Mouse (Mus musculus): ENCODE results near the gene Hfe. TPM values are rescaled to one million over a fixed set of nuclear protein-coding genes. Genes with fewer than 3 reads are reported as not detected.
A peak's percentile ranks its signal among the peaks of the same experiment; 100 is the strongest.
"Not testable (repeated sequence)": the region's sequence is repeated elsewhere in the genome, so short reads cannot be mapped to it uniquely, and the experiment has no call there.

Hfe gene
- total RNA-seq, 2 experiments from 2014 or later, result 2.4 to 3.7 TPM

DNA sequence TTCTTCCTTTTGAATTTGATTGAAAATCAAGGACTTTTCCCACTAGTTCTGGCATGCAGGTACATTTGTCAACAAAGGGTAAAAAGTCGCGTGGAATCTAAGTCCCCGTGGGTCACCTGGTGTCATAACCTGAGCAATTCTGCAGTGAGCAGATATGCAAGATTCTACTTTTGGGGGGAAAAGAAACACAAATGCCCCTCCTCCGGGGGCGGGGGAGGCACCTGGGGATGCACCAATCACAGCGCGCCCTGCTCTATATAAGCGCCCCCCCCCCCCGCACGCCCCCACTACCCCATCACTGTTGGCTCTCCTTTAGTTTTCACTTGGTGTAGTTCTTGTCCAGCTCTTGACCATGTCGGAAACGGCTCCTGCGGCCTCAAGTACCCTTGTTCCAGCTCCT lies 15.1 kb downstream of the Hfe start, which contains the start of gene Hist1h1t:
TSS of gene Hist1h1t (plus strand) at position 301 of the 400 bp plus-strand sequence.
- intact Hi-C loops (cut with DNase I), result loop anchor here (5.0 kb wide), 2 partner anchors 73 to 1653 kb away; partner anchors contain the start of genes Hist1h1e, Hist1h2ag, Hist1h2be and Hist1h2bj
- no peak for DNase-seq (ENCODE audit: low spot score in 2 of 2)

DNA sequence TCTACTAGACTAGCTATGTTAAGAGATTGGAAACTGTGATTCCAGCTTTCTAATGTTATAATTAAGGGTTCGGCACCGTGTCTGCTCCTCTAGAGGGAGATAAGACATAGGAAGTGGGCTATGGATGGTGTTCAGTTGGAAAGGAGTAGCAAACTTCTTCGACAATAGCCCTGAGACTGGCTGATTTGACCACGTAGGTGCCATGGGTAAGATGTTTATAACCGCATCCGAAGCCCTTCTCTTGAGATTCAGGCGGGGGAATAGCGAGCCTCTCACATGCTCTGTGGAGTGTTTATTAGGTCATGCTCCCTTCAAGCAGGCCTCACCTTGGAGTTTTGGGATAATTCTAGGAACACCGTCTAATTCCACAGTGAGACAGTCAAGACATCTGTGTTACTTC lies 15.7 kb downstream of the Hfe start:
- intact Hi-C loops (cut with DNase I), result loop anchor here (5.0 kb wide), 2 partner anchors 73 to 1653 kb away; partner anchors contain the start of genes Hist1h1e, Hist1h2ag, Hist1h2be and Hist1h2bj
- no peak for DNase-seq (ENCODE audit: low spot score in 2 of 2)

DNA sequence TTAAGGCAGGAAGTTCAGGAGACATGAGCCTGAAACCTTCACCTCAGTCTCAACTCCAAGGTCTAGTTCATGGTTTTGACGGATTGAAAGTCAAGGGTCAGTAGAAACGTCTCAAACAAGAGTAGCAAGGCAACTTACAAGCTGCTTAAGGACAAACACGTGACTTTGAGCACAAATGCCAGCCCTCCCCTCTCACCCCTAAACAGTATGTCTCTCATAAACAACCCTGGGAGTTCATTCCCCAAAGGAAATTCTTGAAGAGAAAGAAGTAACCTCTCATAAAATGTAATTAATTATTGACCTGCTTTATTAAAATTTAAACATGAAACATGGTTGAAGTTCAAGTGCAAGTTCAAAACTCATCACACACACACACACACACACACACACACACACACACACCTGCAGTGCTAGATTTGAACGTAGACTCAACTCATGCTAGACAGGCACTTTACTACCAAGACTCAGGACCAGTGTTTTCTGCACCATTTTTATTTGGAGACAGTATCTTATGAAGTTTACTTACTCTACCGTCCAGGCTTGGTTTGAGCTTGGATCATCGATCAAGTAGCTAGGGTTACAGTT lies 16.7 kb downstream of the Hfe start:
- DNase-seq (ENCODE audit: low spot score in 2 of 2), result no peak
- intact Hi-C loops (cut with DNase I), result no loop called here

DNA sequence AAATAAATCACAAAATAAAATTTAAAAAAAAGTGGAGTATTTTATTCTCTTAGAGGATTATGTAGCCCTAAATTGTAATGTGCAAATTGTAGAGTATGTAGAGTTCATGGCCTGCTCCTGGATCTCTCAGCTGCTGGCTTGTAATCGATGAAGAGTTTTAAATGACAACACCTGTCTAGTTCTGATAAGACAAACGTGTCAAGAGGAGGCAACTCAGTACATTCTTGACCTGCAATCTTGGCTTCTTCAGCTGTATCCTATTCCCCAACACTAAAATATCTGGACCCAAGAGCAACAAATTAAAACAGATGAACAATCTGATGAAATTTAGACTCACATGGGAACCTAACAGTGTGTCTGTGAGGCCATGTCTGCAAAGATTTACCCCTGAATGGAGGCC lies 21.2 kb downstream of the Hfe start:
- intact Hi-C loops (cut with DNase I), result loop anchor here (10.0 kb wide), 1 partner anchor 1965 kb away; the partner anchor contains the start of gene Hist1h2bm
- no peak for DNase-seq (ENCODE audit: low spot score in 2 of 2)

DNA sequence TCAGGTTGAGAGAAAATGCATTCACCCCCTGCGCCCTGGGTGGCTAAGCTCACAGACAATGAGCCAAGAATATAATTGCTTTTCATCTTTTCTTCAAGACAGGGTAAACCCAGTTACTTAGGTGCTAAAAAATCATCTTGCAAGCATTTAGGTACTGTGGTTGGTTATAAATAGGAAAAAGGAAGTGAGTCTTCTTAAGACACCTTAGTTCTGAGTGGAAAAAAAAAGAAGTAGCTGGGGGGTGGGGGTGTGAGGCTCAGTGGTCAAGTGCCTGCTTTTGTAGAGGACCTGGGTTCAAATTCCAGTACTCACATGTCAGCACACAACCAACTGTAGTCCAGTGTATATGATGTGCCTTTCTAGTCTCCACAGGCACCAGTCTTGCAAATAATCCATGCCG lies 21.7 kb downstream of the Hfe start:
- DNase-seq (ENCODE audit: low spot score in 2 of 2), result no peak
- intact Hi-C loops (cut with DNase I), result loop anchor here (10.0 kb wide), 1 partner anchor 1964 kb away; the partner anchor contains the start of gene Hist1h2bm

DNA sequence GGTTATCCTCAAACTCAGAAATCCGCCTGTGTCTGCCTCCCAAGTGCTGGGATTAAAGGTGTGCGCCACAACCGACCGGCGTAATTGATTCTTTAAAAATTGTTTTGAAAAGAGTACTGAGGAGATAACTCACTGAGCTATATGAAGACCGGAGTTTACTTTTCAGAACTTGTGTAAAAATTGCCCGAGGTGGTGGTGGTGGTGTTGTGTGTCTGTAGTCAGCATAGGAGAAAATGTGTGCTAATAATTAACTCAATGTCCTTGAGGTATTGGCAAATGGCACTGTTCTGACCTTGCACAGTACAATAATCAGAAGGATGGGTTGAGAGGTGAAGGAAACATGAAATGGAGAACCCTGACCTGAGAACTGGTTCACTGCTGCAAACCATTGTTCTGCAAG lies 22.7 kb downstream of the Hfe start:
- DNase-seq (ENCODE audit: low spot score in 2 of 2), result no peak
- intact Hi-C loops (cut with DNase I), result loop anchor here (10.0 kb wide), 1 partner anchor 1963 kb away; the partner anchor contains the start of gene Hist1h2bm

DNA sequence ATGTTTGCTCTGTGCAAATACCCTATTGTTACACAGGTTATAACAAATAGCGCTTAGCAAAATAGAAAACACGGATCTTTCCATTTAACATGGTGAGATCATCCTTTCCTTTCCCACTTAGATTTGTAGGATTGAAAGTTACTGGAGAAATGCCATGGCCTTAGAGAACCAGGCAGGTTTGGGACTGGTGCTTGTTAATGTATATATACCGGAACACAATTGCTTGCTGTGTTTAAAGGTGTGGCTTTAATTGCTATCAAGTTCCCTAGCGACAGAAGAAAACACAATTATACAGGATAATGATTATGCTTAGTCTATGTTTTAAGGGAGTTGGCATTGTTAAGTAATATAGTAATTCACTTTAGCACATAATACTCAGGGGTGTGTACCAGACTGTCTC lies 23.5 kb downstream of the Hfe start:
- no peak for DNase-seq (ENCODE audit: low spot score in 2 of 2)
- intact Hi-C loops (cut with DNase I), result loop anchor here (10.0 kb wide), 1 partner anchor 1962 kb away; the partner anchor contains the start of gene Hist1h2bm

DNA sequence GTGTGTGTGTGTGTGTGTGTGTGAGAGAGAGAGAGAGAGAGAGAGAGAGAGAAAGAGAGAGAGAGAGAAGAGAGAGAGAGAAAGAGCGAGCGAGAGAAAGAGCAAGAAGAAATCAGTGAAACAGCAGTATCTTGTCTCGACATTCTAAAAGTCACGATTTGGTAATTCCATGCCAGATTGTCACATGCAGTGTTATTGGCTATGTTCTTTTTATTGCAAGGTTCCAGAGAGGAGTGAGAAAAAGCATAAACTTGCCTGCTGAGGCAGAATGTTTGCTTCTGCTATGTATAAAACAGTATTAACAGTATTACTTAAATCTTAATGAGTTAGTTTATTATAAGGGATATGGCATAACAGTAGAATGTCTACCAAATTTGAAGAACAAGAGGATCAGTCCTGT lies 24.7 kb downstream of the Hfe start:
- DNase-seq (ENCODE audit: low spot score in 2 of 2), result no peak
- intact Hi-C loops (cut with DNase I), result loop anchor here (2.0 to 10.0 kb wide), 2 partner anchors 13 to 1961 kb away; partner anchors contain the start of genes Hist1h2bm and Hist1h4c

DNA sequence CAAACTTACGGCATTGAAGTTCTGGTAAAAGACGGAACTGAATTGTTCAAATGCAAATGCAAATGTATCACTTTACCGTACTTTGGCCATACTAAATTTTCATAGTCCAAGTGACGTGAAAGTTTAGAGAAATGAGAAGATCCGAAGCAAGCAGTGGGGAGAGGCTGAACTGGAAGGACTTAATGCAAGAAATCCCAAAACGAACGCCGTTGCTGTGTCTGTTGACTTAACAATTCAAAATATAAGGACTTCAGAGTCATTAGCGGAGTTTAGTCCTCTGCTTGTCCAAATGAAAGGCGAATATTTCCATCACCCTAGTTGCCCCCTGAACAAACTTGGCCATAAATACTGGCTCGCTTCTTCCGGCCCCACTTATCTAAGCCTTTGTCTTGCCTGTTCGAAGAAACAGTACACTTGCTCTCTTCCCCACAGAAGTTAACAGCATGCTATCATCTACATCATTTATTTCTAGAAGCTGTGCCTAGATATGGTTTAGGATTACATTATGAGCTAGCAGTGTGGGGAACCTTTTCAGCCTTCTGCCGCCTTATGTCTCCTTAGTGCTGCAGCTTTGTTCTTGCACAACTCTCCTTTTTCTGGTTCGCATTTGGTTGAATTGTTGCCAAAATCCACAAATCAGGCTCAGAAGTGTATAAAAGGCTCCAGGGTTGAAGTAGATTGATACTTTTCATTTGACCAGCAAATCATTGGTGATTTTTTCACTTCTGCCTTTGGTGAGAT lies 25.4 kb downstream of the Hfe start:
- no peak for DNase-seq (ENCODE audit: low spot score in 2 of 2)
- intact Hi-C loops (cut with DNase I), result loop anchor here (2.0 to 10.0 kb wide), 2 partner anchors 14 to 1960 kb away; partner anchors contain the start of genes Hist1h2bm and Hist1h4c

DNA sequence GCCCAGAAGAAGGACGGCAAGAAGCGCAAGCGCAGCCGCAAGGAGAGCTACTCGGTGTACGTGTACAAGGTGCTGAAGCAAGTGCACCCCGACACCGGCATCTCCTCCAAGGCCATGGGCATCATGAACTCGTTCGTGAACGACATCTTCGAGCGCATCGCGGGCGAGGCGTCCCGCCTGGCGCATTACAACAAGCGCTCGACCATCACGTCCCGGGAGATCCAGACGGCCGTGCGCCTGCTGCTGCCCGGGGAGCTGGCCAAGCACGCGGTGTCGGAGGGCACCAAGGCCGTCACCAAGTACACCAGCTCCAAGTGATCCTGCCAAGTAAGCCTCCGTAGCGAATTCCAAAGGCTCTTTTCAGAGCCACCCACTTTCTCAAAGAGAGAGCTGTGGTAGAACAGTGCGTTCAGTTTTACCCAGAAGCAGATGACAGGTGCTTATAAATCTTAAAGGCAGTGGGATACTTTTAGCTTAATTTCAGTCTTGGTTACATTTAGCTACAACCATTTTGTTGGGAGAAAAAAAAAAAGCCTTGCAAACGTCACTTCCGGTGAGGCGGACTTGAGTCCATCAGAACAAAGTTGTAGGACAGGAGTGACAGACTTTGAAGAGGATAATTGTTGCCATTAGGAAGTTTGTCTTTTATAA lies 26.2 kb downstream of the Hfe start:
- DNase-seq (ENCODE audit: low spot score in 2 of 2), result peak; percentile 18 to 26
- intact Hi-C loops (cut with DNase I), result loop anchor here (2.0 to 10.0 kb wide), 4 partner anchors 14 to 1960 kb away; partner anchors contain the start of genes Hist1h2ah, Hist1h2bk, Hist1h2bm and Hist1h4c

DNA sequence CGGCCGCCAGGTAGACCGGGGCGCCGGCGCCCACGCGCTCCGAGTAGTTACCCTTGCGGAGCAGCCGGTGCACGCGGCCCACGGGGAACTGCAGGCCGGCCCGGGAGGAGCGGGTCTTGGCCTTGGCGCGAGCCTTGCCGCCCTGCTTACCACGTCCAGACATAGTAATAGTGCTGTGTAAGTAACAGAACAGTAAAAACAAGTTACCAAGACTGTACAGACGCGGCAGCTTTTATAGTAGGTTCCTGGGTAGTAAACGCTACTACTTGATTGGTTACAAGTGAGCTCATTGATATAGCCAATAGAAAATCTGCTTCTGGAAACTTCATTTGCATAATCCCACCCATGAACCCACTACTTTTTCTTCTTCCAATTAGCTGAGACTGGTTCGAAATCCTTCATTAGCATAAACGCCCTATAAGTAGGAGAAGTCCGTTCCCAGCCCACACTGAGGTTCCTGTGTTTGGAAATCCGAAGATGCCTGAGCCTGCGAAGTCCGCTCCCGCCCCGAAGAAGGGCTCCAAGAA lies 26.8 kb downstream of the Hfe start, which contains the start of the genes Hist1h2ac and Hist1h2bc:
TSS of gene Hist1h2ac (minus strand) at position 194 of the 527 bp plus-strand sequence.
TSS of gene Hist1h2bc (plus strand) at position 445 of the 527 bp plus-strand sequence.
- intact Hi-C loops (cut with DNase I), result loop anchor here (1.0 to 10.0 kb wide), 5 partner anchors 15 to 1959 kb away; partner anchors contain the start of genes Hist1h2ah, Hist1h2be, Hist1h2bk and Hist1h2bm
- DNase-seq (ENCODE audit: low spot score in 2 of 2), result peak; percentile 83 to 85

DNA sequence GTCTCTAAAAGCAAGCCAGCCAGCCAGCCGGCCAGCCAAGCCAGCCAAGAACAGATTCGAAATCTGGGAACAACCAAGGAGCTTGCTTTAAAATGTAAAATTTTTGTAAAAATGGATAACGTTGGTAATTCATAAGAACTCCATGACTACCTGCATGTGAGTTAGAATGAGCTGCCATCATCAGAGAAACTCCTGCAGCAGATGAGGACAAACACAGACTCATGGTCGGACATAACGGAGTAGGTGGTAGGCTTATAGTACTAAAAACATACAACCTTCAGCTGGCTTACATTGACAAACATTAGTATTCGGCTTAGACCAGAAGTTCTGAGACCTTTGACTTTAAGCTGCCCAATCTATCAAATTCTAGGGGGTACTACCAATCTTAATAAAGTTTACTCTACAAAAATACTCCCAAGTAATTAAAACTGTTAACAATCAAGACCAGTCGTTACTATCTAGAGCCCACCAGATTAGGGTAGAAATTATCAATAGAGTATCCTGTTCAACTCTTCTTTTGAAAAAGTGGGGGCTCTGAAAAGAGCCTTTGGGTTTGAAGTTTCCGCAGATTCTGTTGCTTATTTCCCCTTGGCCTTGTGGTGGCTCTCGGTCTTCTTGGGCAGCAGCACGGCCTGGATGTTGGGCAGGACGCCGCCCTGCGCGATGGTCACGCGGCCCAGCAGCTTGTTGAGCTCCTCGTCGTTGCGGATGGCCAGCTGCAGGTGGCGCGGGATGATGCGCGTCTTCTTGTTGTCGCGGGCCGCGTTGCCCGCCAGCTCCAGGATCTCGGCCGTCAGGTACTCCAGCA lies 27.5 kb downstream of the Hfe start:
- DNase-seq (ENCODE audit: low spot score in 2 of 2), result not testable (repeated sequence)
- intact Hi-C loops (cut with DNase I), result loop anchor here (1.0 to 10.0 kb wide), 4 partner anchors 62 to 1958 kb away; partner anchors contain the start of genes Hist1h2ah, Hist1h2be, Hist1h2bk and Hist1h2bm

DNA sequence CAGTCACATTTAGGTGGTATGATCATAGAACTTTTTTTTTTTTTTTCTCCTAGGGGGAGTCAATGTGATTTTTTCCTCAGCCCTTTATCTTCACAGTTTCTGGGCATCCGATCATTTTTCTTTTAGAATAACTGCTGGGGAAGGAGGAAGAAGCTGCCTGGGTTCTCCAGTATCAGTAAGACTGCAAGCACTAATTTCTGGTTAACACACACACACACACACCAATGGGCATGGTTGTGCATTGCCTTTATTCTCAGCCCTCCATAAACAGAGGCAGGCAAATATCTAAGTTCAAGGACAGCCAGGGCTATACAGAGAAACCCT lies 28.1 kb downstream of the Hfe start:
- DNase-seq (ENCODE audit: low spot score in 2 of 2), result no peak
- intact Hi-C loops (cut with DNase I), result loop anchor here (5.0 to 10.0 kb wide), 3 partner anchors 95 to 1958 kb away; partner anchors contain the start of genes Hist1h2ah, Hist1h2bk and Hist1h2bm

DNA sequence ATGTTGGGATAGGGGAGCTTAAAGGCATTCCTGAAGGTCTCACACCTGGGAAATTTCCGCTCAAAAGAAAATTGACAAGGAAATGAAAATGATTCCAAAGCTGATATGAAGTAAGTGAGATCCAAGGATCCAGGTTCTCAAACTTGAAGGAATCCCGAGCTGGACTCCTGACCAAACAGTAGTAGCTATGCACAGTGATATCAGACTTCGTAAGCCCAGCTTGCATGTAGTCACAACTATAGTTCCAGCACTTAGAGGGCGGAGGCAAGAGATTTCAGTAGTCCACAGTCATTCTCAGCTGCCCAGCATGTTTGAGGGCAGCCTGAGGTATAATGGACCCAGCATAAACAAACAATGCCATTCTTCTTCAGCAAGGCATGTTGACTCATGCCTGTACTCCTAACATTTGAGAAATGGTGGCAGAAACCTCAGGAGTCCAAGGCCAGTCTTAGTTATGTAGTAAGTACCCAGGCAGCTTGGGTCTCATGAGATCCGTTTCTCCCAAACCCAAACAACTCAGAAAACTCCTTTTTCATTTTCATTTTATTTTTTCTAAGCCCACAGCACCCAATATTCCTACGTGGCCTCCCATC lies 28.6 kb downstream of the Hfe start:
- intact Hi-C loops (cut with DNase I), result loop anchor here (5.0 to 10.0 kb wide), 3 partner anchors 95 to 1957 kb away; partner anchors contain the start of genes Hist1h2ah, Hist1h2bk and Hist1h2bm
- no peak for DNase-seq (ENCODE audit: low spot score in 2 of 2)

DNA sequence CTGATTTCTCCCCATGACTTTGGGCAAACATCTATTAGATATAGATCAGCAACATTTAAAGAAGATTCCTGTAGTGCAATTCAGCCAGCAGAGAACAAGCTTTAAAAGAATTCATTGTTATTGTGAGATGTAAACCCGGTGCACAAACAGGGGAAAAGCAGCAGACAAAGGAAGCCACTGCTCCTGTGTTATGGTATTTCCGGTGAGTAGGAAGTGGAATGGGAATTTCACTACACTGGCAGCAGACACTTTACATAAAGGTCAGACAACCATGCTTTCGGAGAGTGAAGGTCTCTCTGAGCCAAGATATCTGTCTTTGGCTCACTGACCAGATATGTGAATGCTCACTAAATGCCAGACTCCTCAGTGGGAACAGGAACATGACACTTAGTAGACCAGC lies 48.1 kb downstream of the Hfe start:
- no peak for DNase-seq (ENCODE audit: low spot score in 2 of 2)
- intact Hi-C loops (cut with DNase I), result no loop called here

DNA sequence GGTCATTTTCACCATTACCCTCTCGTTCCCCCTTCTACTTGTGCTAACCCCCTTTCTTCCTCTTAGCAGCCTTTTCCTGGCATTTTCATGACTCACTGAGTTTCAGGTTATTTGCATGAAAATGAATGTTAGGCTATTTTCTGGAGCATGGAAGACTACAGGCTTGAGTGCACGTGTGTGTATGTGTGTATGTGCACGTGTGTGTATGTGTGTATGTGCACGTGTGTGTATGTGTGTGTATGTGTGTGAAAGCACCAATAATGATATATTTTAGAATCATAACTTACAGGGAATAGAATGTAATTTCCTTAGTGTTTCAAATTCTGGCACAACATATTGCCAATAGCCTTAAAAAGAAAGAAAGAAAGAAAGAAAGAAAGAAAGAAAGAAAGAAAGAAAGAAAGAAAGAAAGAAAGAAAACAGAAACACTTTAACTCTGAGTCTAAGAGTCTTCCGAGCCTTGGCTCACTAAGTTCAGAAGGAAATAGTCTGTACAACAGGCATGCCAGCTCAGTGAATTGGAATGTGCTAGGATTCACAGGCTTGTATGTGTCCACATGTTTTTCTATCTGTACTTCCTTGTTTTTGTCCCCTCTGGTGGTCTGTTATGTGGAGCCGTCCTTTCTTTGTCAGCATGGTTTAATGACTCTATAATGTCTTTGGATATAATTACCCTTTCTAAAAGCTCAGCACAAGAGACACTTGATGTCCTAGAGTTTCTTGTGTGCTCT lies 50.9 kb downstream of the Hfe start:
- intact Hi-C loops (cut with DNase I), result no loop called here

More for the DNA sequence above, 50.9 kb downstream of the Hfe start:
- DNase-seq (ENCODE audit: low spot score in 2 of 2), result no peak
